Mouse (Mus musculus): ENCODE data around the gene Trim2.

- TF ChIP-seq POLR2A (IDR thresholded peaks at IDR 0.05; ENCODE audit: insufficient read length, low read depth) (no peak), MAX (IDR thresholded peaks at IDR 0.05; ENCODE audit: low read depth) (no peak), SRF (IDR thresholded peaks at IDR 0.05; ENCODE audit: control insufficient read depth, insufficient read length, low read depth) (no peak), USF1 (IDR thresholded peaks at IDR 0.05; ENCODE audit: low read depth) (no peak), TCF12 (IDR thresholded peaks at IDR 0.05; ENCODE audit: insufficient read depth, poor library complexity, severe bottlenecking) (no peak), MYOD1 (IDR thresholded peaks at IDR 0.05; ENCODE audit: control insufficient read depth in 1 of 3, insufficient read length in 2 of 3, low read depth in 2 of 3) (no peak)
Observed at GRCm38 (mm10) chr3:84305722-84306510, 761 bp downstream of the Trim2 start.

Measured in myocyte (in vitro differentiated cells).